Mouse (Mus musculus): ENCODE results near the gene Ube2e1.
A peak's percentile ranks its signal among the peaks of the same experiment; 100 is the strongest.
"Not testable (repeated sequence)": the region's sequence is repeated elsewhere in the genome, so short reads cannot be mapped to it uniquely, and the experiment has no call there.

Ube2e1 gene

GRCm38 (mm10) chr14:18317457-18318411 lies 13.9 kb downstream of the Ube2e1 start:
- no peak for DNase-seq

GRCm38 (mm10) chr14:18304165-18304564 lies 27.5 kb downstream of the Ube2e1 start:
- DNase-seq: no peak

GRCm38 (mm10) chr14:18303262-18303661 lies 28.4 kb downstream of the Ube2e1 start:
- DNase-seq: no peak

GRCm38 (mm10) chr14:18302750-18303149 lies 28.9 kb downstream of the Ube2e1 start:
- DNase-seq: no peak

GRCm38 (mm10) chr14:18301591-18301990 lies 30.1 kb downstream of the Ube2e1 start:
- DNase-seq: no peak

GRCm38 (mm10) chr14:18300676-18301075 lies 31.0 kb downstream of the Ube2e1 start:
- DNase-seq: no peak

- no peak for DNase-seq
Observed at GRCm38 (mm10) chr14:18298874-18299273, 32.8 kb downstream of the Ube2e1 start.

- DNase-seq: no peak
Observed at GRCm38 (mm10) chr14:18297441-18297840, 34.2 kb downstream of the Ube2e1 start.

GRCm38 (mm10) chr14:18292578-18292977 lies 39.1 kb downstream of the Ube2e1 start:
- DNase-seq: no peak

GRCm38 (mm10) chr14:18292111-18292510 lies 39.5 kb downstream of the Ube2e1 start:
- DNase-seq: no peak

- no peak for DNase-seq
Observed at GRCm38 (mm10) chr14:18287391-18287790, 44.3 kb downstream of the Ube2e1 start.

- DNase-seq: no peak
Observed at GRCm38 (mm10) chr14:18286441-18286840, 45.2 kb downstream of the Ube2e1 start.

GRCm38 (mm10) chr14:18285476-18285875 lies 46.2 kb downstream of the Ube2e1 start:
- no peak for DNase-seq

- no peak for DNase-seq
Observed at GRCm38 (mm10) chr14:18284581-18284980, 47.1 kb downstream of the Ube2e1 start.

GRCm38 (mm10) chr14:18280375-18280774 lies 51.3 kb downstream of the Ube2e1 start:
- DNase-seq: no peak

- no peak for DNase-seq
Observed at GRCm38 (mm10) chr14:18274526-18274925, 57.1 kb downstream of the Ube2e1 start.

GRCm38 (mm10) chr14:18271666-18272065 lies 60.0 kb downstream of the Ube2e1 start:
- DNase-seq: peak; percentile 19

- peak; percentile 98 for DNase-seq
Observed at GRCm38 (mm10) chr14:18270529-18271441, 60.9 kb downstream of the Ube2e1 start, which contains the start of the genes Nkiras1 and Rpl15. TSS of gene Nkiras1 (plus strand) at chr14:18271136. TSS of gene Rpl15 (minus strand) at chr14:18271391.

GRCm38 (mm10) chr14:18269947-18270528 lies 61.6 kb downstream of the Ube2e1 start:
- DNase-seq: not testable (repeated sequence)

- DNase-seq: no peak
Observed at GRCm38 (mm10) chr14:18263427-18263826, 68.2 kb downstream of the Ube2e1 start.

- no peak for DNase-seq
Observed at GRCm38 (mm10) chr14:18261203-18261602, 70.5 kb downstream of the Ube2e1 start.

GRCm38 (mm10) chr14:18242638-18243130 lies 89.0 kb downstream of the Ube2e1 start:
- DNase-seq: peak; percentile 5

GRCm38 (mm10) chr14:18241786-18242185 lies 89.9 kb downstream of the Ube2e1 start:
- DNase-seq: no peak
